Mouse (Mus musculus) right cerebral cortex, adult 18-20 months (tissue): ENCODE measurements at regions not wholly inside any gene's neighbourhood (a gene's known extent, or its start where the extent isn't known, plus 50 kb on each side); places are given as distances from the start of the nearest gene placed in this dataset.

ENCODE experiments used
- DNase-seq: peaks from one replicate; pipeline ENCODE4 v3.0.0; 2022; ENCODE audit warnings: mixed read lengths

DNA sequence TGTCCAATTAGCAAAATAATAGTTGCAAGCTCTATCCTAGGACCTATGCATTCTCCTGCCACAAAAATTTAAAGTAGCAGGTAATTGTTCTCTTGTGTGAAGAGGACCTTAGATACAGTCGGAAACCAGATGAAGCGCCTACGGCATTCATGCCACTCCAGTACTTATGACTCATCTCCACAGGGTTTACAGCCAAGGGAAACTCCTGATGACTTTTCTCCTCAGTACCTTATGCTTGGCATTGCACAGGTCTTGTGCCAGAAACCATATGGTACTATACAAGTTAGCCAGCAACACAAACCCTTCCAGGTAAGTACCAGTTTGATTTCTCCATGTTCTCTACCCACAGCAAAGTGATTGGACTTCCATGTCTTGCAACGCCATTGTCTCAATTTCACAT is 606.3 kb upstream of the Dmac1 start:
- peak; percentile 19 for DNase-seq

DNA sequence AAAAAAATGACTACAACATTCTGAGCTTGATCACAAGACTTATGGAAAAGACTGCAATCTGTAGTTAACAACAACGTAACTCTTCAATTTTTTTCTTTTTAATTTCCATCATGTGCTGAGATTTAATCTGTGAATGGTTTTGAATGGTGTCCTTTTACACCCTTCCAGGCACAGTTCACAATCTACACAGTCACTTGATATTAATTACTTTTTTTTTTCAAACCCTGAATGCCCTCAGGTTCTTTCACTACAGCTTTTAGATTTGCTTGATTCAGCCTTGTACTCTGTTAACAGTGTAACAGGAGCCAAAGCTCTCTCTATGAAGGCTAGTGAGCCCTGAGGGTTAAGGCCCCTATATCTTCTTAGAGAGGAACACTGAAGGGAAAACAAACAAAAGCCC is 591.7 kb upstream of the Dmac1 start:
- DNase-seq = no peak

DNA sequence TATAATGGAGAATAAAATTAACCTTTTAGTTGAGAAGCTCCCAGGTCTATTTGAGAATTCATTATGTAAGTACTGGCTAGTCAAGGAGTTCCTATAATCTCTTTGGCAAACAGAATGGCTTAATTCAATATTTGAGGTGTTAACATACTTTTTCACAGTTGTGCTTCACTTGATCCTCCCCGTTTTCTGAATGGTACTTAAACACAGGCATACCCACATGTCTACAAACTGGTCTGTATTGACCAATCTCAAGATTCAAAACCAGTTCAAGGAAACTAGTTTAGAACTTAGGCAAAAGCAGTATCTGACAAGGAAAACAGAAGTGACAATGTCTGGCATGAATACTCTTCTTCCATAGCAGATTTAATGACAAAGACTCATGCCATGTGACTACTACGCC is 583.0 kb upstream of the Dmac1 start:
- no peak for DNase-seq

DNA sequence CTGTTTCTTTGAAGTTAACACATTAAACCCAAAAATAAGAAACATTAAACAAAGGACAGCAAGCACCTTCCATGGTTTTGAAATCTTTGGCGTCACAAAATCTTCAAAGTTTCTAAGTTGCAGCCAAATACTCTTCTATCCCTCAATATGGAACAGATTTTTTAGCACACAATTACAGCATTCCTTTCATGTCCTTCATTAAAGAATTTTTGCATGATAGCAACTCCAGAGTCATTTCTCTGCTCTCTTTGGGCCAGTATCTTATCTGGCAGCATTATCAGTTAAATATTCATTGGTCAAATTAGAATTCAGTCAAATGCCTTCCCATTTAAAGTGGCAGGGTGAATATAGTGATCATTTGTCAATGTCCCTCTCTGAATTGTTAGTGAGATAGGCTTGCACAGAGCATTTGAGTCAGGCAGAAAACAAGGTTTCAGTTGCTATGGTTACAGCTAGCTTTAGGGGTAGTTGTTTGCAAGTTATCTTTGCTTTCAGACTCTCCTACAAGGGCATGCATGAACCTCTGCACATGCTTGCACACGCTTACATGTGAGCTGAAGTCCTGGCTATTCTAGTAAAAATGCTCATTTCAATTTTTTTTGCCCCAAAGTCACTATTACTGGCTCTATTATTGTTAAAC is 579.8 kb upstream of the Dmac1 start:
- DNase-seq = no peak

DNA sequence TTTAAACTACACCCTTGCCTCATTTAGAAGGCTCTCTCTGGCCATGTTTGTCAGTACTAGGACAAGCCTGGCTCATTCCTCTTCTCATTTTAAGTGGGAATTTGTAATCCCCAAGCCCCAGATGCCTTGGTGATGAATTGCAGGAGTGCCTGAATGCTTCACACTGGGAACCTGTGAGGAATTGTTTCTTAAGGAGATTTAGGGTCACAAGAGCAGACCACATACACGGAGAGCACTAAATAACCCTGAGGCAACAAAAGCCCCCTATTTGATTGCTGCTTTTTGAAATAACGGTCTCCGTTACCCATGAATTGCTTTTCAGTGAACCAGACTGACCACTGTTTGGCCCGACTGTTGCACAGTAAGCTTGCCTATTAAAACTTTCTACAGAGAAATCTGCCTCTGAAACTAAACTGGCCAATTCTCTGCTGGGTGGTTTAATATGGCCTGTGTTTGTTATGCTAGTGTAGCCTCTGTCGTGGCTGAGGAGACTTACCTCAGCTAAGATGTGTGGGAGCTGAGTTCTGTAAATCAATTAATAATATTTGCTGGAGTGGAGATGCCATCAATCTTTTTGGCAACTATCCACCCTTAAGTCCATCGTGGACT is 577.7 kb upstream of the Dmac1 start:
- DNase-seq = no peak

DNA sequence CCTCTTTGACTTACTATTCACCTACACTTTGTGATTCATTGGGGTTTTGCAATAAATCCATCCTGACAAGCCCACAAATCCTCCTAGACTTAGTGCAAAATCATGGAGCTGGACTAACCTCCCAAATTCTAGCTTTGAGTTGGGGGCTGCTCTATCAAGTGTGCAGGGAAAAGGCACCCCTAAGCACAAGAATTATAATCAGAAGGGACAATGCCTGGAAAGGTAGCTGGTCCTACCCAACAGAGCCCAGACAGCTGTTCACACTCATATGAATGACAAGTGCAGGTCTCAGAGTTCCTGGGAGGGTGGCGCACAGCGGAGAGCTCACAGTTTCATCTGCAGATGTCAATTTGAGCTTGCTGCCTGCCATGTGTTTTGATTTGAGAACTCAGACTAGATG is 572.2 kb upstream of the Dmac1 start:
- DNase-seq = no peak

DNA sequence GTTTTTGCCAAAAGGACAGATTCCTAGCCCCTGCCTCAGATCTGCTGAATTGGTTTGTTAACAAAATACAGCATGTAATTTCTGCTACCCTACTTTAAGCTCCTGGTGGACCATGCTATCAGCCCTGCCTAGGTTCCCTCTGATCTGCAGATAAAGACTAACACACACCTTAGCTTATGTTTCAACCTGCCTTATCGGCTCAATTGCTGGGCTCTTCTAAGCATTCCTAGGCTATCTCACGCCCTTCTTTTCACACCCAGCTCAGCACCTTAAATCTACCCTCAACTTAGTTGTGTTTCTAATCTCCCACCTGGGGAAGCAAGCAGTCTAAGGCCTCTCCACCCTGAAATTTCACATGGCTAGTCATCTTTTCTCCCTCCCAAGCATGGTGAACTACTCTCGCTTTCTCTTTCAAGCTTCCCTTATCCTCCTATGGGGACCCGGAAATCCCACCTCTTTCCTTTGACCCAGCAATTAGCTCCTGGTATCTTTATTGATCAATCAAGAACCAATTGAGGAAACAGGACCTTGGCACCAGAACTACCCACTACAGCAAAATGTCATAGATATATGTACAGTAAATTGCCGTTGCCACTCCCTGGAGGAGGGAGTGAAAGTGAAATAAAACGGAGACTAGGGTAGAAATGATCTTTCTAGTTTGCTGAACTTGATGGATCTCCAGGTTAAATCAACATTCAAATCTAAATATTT is 569.7 kb upstream of the Dmac1 start:
- no peak for DNase-seq

DNA sequence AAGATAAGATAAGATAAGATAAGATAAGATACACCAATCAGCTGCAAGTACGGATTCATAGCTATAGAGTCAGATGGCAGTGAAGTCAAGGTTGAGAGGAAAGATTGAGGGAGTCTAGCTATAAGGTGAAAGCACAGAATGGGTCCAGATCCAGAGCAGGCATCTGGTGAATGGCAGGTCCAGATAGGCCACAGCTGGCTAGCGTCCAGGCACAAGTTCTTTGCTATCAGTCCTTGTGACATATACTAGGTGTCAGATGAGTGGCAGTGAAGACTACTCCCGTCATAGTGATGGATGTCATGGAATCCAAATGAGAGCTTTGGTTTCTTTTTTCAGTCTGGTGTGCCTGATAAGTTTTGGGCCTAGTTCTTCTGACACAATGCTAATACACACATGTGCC is 566.9 kb upstream of the Dmac1 start:
- DNase-seq = no peak

DNA sequence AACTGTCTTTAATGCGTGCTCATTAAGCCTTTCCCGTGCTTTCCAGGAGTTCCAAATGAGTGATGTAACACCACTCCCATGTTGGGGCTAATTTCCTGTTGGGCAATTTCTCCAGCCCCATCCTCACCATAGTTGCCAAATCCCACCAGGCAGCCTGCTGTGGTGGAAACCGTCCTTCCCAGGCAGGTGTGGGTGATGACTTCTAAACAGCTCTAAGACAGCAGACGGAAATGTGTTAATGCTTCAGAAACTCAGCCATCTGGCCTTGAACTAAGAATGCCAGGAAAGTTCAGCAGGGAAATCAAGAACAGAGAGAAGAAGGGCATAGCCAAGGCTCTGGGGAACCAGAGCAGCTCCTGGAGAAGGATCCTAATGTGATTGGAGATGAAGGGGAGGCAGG is 560.5 kb upstream of the Dmac1 start:
- no peak for DNase-seq

DNA sequence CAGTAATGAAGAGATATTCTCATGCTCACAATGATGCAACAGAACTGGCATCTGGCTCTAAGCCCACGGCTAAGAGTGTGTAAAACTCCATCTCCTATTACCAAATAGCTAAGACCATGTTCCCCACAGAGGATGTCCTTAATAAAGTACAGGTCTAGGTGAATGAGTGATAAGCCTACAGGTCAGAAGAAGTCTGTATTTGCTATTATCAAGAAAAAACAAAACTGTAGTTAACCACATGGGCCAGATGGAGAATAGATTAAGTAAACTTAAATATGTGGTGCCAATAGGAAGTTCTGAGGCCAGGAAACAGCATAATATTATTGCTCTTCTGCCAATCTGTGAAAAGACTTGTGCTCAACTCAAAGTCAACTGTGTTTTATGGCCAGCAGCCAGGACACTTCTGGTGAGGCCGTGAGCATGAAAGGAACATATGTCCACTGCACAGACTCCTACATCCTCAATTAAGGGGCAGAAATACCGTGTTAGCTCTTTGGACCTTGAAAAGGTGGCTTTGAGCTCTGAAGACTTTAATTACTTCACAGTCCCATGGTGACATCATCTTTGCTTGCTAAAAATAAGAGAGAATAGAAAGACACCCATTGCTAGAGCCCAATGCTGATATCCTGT is 549.1 kb upstream of the Dmac1 start:
- DNase-seq = no peak

DNA sequence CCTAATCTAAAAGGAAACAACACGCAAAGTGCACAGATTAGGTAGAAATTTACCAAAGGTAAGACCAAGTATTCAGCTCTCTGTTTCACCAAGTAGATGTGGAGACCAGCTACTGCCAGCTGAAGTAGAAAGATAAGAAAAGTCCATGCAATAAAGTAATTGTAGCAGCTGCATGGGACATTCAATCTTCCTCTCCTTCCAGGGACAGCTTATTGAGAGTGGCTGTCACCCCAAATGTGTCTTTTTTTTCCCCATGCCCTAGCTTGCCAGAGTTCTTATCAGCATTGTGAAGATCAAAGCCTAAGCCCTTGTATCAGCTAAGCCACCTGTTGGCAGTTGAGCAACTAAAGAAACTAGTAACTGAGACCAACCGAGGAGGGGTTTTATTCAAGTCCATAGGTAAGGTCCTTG is 541.1 kb upstream of the Dmac1 start:
- no peak for DNase-seq

DNA sequence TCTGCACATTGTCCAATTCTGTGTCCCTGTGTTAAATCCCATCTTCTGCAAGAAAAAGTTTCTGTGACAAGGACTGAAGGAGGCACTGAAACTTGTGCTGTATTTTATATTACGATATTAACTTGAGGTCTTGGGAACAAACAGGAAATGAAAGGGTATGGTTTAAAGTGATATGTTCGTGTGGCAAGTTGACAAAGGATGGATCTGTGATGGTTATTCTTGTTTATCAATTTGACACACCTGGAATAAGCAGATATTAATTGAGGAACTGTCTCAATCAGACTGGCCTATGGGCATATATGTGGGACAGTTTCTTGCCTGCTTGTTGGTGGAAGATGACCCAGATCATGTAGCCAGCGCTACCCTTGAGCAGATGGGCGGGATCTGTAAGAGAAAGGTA is 537.9 kb upstream of the Dmac1 start:
- DNase-seq = no peak

DNA sequence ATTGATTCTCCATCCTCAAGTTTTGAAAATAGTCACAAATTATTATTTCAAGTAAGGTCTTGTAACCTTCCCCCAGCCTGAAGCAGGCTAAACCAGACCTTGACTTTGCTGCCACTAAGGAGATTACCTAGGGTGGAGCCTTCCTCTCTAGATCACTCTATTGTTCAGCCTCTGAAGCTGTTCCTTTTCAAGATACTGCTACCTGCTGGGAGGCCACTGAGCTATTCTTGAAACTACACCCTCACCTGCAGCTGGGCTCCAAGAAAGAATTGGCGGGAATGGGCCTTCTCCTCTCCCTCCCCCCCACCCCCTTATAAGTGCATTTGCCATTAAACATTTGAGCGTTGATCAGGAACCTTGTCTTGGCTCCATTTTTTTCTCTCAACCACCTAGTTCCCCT is 534.2 kb upstream of the Dmac1 start:
- no peak for DNase-seq

DNA sequence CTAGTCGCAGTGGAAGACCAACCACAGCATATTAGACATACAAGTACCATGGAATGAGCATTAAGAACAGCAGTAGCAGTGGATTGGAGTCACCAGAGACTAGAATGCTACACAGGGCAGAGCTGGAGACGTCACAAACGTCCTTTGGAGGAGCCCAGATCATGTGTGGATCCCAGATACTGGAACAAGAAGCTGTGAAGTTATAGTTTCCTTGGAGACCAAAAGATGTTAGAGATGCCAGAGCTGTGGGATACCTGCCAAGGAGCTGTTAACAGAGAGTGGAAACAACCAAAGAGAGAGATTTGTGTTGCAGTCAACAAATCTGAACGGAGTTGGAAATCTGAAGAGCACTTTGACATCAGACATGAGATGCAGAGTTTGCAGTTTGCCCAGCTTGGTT is 523.8 kb upstream of the Dmac1 start:
- DNase-seq = peak; percentile 11

DNA sequence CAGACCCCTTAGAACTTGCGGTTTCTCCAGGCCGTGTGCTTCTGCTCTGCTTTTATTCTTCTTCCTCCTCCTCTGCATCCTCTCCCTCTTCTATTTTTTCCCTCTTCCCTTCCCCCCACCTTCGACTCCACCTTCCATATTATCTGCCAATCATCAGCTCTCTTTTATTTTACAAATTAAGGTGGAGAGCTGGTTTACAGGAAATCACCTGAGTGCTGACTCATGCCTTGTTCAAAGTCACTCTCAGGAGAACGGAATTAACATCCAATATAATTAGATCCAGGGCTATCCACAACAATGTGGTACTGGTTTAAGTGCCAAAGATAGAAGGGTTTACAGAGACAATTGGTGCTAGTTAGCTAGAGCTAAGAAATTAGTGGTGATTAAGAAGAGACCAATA is 523.1 kb upstream of the Dmac1 start:
- DNase-seq = no peak

DNA sequence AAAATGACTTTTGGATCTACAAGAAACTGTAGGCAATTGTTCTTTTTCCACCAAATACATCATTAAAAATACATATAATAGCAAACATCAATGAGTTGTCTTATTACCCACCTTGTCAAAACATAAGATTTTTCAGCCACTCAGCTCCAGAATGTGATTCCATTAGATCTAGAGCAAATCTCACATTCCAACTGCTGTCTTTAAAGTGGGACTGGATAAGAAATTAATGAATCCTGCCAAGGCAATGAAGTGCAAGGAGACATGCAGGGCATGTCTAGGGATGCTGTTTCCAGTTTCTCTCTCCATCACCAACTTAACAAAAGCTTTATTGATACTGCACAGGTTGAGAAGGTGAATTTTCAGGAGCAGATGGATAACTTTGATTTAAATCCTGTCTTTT is 513.7 kb upstream of the Dmac1 start:
- no peak for DNase-seq

DNA sequence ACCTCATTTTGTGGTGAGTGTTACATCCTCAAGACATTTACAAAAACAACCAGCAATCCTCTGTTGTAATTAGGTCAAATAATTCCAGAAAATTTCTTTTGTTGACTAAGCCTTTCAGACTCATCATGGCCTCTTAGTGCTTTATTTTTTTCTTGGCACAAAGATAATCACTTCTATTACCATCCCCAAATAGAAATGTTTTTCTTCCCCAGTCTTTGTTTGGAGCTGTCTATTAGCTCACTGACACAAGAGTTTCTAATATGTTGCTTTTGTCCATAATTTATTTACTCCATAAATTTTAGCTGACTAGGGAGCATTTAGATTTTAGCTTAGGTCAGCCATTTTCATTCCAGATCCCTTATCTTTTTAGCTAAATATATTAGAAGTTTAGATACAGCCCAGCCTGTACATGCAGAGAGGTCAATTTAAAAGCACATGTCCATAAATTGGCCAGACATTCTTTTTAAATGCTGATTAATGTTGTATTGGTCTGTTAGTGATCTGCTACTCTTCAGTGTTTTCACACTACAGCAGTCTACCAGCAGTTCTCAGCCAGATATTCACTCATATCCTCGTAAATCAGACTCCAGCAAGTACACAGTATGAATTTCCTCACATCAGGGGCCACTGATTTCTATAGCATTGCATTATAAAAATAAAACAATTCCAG is 513.0 kb upstream of the Dmac1 start:
- DNase-seq = no peak

DNA sequence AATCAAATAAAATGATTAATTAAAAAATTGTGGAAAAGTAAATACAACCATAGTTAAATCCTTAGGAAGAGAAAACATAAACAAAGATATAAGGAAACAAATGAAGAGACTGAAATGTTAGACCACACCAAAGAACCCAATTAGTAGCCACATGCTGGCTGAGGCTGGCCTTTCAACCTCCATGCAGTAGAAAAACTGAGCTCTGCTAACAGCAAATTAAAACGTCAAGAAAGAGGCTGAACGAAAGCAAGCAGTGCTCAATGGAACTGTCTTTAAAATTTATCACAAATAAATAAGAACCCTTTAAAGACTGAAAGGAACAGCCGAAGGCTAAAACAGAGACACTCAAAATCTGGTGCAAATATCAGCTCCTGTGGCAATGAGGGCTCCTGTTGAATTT is 509.3 kb upstream of the Dmac1 start:
- DNase-seq = no peak

DNA sequence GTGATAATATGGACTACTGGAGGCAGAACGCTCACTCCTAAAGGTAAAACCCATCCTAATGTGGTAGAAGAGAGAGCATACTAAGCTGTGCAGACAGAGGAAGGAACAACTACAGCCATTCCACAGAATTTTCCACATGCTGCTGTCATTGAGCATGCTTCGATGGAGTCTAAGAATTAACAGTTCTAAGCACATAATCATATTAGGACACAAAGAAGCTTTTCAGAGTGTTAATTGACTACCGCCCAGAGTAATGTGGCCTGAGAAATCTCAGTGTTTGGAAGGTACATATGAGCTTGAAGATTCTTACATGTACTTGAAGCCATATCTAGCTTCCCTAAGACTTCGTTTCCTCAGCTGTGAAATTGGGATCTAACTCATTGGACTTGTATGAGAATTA is 508.3 kb upstream of the Dmac1 start:
- DNase-seq = no peak

DNA sequence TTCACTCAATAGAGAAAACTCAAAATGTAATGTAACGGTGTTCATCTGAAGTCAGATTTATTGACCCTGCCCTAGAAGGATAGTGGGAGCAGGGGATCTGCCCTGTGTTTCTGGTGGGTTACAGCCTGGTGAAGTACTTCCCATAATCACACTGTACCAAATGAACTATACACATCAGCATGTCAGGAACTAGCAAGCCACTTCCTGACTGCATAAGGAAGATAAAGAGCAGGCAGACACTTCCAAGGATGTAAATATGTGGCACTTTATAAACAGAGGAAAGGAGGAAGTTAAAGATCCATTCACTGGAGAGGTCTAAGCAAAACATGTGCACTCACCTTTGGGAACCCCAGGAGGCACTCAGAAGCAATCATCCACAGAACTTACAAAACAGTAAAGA is 501.4 kb upstream of the Dmac1 start:
- no peak for DNase-seq

DNA sequence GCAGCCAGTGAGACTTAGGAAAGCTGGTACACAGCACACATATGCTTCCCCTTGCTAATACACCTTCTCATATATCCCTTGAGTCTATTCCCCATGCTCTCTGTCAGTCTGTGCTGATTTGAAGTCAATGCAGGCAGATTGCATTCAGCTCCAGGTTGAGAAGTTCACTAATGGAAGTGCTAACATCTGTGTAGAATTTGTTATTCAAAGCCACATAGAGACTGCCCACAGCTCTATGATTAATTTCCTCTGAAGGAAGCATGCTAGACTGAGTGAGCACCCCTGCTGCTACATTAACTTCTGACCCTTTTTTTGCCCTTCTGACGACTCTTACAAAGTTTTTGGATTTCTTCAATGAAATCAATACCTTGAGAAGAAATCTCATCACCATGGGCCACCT is 486.0 kb upstream of the Dmac1 start:
- no peak for DNase-seq

DNA sequence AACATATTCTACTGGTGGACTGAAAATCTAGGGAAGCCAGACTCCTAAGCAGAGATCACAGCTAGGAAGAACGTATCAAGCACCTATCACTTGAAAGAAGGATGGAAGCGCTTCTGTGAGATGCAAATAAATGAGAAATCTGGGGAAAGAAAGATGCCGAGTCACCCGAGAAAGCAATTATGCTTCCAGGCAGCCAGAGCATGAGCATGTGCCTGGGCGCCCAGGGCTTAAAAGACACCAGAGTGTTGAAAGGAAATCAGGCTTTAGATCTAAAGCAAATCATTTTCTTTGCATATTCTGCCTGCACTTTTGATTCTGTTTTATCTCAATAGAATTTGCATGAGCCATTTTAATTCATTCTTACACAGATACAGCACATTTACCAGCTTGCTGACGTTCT is 466.5 kb upstream of the Dmac1 start:
- peak; percentile 2 for DNase-seq

DNA sequence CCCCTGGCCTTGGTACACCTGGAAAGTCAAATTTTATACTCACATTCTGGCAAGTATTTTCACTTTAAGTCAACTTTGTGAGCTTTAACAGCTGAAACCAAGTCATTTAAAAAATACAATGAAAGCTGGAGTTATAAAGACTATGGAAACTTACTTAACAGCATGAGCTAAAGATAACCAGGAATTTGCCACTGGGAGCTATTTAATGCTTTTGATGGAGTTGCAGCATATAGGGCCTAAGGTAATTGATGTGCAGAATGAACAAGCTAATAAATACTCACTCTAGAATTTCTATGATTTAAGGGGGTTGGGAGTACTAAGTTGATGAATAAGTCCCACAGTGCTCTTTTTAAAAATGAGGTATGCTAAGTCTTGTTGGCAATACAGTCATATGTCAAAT is 463.5 kb upstream of the Dmac1 start:
- DNase-seq = no peak
